Mouse (Mus musculus): ENCODE measurements around the gene Dnlz.

The Dnlz gene

DNA sequence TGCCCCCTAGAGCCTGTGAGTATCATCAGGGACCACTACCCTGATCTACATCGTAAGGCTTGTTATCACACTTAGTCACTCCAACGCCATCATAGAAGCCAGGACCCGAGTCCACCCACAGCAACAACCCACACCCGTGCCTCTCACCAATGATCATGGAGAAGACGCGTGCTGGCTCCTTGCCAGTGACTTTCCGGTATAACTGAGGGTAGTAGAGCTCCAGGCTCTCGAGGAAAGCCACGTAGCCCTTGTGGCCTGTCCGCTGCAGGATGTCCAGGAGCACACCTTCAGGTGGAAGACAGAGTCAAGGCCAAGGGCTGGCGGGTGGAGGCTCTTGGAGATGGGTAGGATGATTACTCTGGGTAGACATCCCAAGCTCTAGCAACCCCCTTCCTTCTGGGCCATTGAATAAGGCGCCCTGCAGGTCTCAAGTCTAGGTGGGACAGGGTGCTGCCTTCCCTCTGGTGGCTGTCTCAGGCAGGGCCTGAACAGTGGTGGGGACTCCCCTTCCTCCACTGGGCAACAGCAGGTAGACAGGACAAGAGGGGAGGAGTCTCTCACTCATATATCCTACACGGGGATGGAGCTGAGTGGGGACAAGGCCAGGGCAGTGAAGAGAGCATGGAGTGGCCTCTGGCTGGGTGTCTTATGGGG is 6.9 kb upstream of the Dnlz start:
- DNase-seq (ENCODE audit: extremely low read depth, low read depth, low spot score), result no peak

DNA sequence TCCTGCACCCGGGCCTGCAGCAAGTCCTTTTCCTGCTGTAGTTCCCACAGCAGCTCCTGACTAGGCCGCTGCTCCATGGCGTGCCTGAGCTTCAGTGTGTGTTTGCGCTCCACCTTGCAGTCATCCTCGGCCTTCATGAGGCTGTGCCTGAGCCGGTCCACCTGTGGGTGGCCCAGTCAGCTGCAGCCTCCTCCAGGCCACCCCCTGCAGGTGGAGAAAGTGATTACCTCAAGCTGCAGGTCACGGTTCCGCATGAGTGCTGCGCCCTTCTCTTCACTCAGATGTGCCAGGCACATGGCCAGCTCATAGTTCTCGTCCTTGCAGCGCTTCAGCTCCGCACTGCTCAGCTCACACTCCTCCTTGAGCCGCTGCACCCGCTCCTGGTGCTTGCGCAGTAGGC is 5.6 kb upstream of the Dnlz start:
- no peak for DNase-seq (ENCODE audit: extremely low read depth, low read depth, low spot score)

DNA sequence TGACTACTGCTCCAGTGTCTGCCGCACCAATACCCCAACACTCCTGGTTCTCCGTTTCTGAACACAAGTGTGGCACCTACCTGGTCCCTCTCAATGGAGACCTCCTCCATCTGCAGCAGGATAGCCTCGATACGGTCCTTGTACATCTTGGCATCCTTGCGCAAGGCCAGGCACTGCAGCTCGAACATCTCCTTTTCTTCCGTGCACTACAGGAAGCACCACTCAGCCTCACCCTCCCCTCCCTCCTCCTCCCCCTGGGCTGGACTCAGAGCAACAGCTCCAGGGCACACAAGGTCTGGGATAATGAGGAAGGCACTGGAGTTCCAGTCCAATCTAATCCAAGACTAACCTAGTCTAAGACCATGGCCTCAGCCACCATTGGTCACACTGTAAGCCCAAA is 4.8 kb upstream of the Dnlz start:
- no peak for DNase-seq (ENCODE audit: extremely low read depth, low read depth, low spot score)

DNA sequence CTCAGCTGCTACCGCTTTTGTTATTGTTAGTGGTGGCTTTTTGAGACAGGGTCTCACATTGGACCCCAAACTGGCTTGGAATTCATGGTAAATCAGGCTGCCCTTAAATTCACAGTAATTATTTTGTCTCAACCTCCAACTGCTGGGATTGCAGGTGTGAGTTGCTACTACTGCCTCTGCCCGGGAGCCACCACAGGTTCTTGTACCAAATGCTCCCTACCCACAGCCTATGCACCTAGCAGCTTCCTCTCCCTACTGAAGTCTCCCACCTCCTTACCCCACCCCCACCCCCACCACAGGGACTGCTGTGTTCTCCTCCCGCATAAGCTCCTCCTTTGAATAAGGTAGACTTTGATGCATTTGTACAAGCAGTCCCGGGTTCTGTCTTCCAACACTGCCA is 4.3 kb upstream of the Dnlz start:
- DNase-seq (ENCODE audit: extremely low read depth, low read depth, low spot score), result no peak

DNA sequence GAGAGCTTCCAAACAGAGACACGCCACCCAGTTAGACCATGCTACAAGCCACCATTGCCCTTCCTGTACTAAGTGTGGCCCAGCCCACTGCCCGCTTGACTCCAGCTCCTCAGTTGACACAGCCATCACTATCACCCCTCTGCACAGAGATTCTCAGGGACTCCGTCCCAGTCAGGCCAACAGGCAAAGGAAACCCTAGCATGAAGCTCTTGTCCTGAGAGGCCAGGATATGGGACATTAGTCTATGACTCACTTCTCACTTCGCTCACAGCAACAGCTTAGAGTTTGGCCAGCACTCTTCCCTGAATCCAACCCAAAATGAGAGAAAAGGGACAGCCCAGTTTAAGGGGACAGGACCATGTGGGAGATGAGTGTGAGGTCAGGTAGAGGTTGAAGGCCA is 2.5 kb upstream of the Dnlz start:
- no peak for DNase-seq (ENCODE audit: extremely low read depth, low read depth, low spot score)

DNA sequence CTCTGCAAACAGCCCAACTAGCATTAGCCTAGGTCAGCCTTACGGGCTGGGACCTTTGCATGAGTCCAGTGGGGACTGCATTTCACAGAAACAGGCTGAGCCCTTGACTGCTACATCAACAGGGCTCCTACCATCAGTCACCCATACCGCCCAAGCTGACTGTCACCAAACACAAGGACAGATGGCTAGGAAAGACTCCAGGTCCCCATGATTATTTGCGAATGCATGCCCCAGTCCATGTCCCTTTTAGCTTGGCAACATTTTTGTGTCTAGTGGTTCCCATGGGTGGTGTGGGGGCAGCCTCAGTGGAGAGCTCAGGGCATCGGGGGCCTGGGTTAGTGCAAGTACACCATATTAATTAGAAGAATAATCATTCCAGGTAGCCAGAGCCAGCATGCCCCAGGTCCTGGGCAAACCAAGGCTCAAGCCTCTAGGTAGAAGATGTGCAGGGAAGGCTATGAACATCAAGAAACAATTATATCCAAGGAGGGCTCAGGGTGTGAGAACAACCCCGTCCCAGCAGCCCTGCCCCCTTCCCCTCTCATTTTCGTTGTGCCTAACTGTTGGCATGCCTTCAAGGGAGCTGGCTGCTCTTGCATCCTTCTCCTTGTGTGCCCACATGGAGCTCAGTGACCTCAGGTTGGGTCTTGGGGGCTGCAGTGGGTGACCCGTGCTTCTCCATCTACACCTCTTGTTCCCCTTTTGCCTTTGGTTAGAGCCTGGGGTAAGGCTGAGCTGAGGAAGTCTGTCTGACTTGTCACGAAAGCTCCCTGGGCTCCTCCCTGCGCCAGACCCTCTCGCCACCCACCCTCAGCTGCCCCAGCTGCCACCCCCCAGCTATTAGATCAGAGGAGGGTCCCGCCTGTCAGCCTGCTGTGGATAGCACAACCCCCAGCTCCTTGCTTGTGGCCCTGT is 1.4 kb upstream of the Dnlz start:
- no peak for DNase-seq (ENCODE audit: extremely low read depth, low read depth, low spot score)

DNA sequence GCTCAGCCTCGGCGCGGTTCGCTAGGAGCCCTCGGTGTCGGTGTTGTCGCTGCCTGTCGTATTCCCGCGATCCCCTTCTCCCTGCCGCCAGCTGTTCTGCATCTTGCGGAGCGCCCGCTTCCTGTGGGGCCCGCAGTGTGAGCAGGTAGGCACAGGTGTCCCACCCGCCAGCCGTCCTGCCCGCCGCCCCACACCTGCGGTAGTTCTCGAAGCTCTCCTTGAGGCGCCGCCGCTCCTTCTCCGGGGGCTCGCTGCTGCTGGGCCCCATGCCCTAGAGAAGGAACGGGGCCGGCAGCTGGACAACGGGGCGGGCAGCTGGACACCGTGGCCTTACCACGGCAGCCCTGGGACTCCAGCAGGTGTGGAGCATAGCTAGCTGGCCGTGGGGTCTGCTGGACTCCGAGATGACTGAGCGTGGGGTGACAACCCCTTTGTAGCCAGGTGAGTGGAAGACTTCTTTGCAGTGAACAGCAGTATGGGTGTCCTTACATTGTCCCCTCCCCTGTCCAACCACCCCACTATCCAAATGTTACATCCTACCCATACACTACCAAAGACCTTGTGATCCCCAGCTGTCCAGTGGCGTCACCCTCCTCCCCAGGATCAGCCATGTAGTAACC is 491 bp upstream of the Dnlz start:
- no peak for DNase-seq (ENCODE audit: extremely low read depth, low read depth, low spot score)

DNA sequence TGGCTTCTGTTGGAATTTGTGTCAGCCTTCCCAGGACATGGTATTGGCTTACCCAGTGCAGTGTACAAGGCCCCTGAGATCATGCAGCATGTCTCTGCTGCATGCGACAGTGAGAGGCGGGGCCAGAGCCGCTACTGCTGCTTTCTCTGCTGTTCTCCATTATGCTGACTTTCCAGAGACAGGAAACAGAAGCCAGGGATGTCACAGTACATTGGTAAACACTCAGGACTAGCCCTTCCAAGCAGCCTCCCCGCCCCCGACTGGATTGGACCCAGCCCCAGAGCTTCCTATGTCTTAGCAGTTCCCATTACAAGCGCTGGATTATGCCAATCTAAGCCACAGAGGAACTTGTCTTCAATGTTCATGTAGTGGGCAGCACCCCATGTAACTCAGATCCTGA is 3.7 kb downstream of the Dnlz start:
- DNase-seq (ENCODE audit: extremely low read depth, low read depth, low spot score), result no peak

DNA sequence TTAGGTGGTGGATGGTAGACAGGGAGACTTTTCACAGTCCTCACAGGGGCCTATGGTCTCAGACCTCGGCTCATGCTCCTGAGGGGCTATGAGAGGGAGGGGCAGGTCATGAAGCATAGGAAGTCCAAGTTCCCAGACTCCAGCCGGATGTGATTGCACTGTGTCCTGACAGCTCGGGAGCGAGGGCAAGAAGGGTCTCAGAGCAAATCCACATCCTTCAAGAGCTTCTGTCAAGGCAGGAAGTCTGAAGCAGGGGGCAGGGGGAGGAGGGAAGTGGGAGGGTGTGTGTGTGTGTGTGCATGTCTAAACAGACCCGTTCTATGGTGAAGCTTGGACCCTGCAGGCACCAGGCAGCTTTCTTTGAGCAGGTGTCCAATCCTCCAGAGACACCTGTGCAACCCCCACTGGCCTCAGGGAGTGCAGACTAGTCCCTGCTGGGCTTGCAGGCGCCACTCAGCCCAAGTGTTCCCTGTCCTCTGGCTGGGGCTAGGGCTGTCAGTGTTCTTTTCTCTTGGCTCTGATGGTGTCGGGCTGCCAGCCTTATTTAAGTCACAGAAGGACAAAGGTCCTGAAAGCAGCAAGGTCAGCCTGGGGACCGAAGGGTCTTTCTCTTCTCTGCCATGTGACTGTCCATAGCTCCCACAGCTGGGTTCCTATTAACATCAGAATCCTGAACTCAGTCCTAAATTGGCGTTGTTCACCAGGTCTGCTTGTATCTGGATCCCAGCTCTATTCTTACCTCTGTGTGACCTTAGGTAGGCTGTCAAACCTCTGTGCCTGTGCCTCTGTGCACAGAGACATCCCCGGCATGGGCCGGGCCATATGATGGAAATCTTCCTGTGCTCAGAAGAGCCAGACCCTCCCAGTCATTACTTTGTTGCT is 9.1 kb downstream of the Dnlz start:
- no peak for DNase-seq (ENCODE audit: extremely low read depth, low read depth, low spot score)

DNA sequence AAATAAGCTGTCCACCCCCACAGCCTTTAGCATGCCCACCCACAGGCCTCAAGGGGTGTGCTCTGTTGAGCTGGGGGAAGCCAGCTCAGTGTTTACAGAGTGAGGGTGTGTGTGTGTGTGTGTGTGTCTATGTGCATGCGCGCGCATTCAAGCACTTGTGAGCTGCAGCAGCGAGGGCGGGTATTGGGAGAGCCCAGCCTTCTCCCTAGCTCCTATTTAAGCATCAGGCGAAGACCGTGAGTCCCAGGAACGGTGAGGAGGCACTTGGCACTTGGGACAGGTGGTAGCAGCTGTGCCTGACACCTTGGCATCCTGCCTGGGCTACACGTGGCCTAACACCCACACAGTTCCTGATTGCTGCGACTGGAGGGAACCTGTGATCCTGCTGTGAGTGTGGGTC is 9.9 kb downstream of the Dnlz start:
- DNase-seq (ENCODE audit: extremely low read depth, low read depth, low spot score), result no peak

DNA sequence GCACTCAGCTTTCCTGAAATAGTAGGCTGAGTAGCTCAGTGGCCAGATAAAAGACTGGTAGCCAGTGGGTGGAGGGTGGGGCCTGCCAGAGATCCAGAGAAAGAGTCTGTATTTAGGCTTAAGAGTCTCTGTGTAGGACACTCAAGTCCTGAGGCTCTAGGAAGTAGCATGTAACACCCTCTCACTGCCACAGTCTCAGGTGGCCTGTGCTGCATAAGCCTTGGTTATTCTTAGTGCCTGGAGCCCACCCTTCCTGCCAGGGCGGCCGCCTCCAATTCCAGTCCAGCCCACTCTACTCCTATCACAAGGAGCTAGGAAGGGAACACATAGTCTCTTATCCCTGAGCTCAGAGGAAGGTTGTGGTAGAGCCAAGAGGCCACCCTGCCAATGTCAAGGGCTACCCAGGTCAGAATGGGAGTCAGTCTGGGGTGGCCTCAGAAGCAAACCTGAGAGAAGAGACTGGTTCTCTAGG is 10.4 kb downstream of the Dnlz start:
- DNase-seq (ENCODE audit: extremely low read depth, low read depth, low spot score), result no peak

DNA sequence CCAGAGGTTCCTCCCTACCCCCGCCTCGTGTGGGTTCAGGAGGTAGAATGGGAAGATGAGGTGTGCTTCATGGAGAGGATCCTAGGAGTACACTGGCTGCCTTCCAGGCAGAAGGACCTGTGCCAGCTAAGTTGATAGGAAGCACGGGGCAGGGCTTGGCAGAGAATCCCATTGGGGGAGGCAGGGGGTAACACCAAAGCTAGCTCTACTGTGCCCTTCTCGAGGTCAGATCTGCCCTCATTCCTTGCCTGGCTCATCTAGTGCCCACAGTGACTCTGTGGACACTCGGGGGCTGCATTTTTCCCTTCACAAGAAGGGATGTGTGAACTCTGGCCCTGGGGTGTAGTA is 12.7 kb downstream of the Dnlz start:
- no peak for DNase-seq (ENCODE audit: extremely low read depth, low read depth, low spot score)

DNA sequence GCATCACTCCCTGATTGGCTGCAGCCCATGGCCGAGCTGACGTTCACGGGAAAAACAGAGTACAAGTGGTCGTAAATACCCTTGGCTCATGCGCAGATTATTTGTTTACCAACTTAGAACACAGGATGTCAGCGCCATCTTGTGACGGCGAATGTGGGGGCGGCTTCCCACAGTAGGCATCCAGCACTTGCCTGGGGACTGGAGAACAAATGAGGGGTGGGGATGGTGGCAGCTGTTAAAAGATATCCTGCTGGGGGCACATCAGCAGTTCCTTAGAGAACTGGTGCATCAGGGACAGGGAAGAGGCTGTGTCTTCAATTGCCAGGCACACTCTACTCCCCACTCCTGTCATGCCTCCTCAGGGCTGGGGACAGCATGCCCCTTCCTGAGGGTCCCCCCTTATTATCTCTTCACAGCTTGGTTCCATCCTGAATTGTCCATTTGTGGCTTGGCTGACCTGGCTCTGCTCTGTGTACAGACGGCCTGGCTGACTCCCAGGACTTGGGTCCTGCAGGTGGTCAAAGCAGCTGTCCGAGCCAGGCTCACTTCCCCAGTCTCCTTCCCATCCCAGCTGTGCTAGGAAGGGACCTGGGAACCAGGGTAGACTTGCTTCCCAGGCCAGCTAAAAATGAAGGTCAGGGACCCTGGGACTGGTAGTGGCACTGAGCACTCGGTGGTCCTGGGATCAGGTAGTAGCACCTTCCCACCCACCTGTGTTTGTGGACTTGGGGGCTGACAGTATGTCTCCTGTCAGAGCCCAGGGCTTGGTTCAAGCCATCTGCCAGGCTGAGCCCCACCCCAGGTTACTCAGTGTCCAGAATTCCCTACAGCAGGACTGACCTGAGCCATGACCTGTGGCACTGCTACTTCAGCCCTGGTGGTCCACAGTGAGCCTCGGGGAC is 13.4 kb downstream of the Dnlz start:
- no peak for DNase-seq (ENCODE audit: extremely low read depth, low read depth, low spot score)

DNA sequence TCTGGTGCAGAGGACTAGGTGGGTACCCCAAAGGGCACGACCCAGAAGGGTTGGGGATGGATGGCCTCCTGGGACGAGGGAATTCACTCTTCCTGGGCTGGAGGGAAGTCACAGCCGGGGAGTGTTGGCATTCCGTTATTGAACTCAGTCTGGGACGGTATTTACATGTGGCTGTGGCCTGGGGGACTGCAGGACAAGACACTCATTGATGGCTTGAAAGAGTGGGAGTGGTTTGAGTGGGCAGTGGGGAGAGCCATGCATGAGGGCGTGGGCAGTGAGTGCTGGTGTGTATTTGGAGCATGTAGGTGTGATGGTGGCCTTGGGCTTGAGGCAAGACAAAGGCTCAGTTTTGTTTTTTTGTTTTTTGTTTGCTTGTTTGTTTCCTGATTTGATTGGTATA is 21.2 kb downstream of the Dnlz start:
- no peak for DNase-seq (ENCODE audit: extremely low read depth, low read depth, low spot score)

DNA sequence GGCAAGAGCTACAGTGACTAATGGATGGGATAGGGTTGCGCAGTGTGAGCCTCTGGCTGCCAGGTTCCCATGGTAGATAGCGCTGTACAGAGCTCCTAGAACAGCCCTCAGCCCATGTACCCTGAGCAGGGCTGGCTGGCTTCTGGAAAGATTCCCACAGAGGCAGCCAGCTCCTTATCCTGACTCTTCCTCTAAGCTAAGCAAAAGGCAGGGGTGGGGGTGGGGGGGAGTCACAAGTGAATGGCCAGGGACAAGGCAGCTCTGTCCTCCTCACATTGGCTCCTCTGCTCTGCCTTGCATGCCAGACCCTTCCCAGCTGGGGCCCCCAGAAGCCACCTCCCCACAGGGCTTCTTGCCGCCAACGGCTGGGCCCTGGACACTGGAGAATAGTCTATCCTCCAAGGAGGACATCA is 21.8 kb downstream of the Dnlz start:
- no peak for DNase-seq (ENCODE audit: extremely low read depth, low read depth, low spot score)

DNA sequence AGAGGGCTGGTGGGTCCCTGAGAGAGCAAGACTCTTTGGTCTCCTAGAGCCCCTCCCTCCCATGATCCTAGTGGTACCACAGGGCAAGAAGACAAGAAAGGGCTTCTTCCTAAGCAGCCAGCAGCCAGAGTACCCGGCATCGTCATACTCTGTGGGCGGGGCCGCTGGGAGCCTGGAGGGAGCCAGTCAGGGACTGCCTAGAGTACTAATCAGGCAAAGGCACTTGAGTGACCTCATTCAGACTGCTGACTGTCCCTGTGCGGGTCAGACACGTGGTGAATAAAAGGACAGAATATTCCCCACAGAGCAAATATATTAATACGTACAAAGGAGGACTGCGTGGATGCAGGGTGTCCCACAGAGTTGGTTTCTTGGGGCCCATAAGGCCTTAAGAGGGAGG is 22.5 kb downstream of the Dnlz start:
- DNase-seq (ENCODE audit: extremely low read depth, low read depth, low spot score), result no peak

DNA sequence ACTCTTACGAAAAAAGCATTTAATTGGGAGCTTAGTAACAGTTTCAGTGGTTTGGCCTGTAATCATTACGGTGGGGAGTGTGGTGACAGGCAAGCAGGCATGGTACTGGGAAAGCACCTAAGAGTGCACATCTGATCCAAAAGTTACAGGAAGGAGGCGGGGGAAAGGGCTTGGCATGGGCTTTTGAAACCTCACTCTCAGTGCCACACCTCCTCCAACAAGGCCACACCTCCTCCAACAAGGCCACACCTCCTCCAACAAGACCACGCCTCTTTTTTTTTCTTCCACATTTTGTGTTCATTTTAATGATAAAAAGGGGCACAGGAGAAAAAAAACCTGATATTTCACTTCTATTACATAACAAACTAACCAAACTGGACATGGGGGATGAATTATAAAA is 24.1 kb downstream of the Dnlz start:
- DNase-seq (ENCODE audit: extremely low read depth, low read depth, low spot score), result no peak

DNA sequence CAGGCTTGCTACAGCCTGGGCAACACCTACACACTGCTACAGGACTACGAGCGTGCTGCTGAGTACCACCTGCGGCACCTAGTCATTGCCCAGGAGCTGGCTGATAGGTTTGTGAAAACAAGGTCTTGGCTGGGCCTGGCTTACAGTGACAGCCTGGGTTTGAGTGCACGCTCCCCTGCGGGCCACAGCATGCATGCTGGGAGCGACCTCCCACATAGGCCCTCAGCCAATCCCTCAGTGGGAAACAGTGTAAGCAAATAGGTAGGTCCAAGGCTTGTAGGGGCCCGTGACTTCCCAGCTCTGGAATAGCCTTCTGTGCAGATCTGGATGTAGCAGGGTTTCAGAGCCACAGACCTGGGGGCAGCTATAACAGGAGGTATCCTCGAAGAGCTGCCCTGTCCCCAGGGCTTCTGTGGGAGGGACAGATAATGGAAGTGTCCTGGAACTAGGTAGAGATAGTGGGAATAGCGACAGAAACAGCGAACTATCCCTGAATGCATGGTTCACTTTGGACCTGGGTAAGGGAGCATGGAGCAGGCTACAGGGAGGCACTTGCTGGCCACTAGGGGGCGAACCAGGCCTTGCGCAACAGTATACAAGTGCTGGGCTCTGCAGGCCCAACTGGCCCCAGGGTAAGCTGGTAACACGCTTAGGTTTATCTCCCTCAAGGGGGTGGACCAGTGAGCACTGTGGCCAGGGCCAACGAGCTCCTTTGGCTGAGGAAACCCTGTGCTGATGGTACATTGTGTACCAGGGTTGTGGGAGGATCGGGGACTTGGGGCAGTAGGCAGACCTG is 26.3 kb downstream of the Dnlz start:
- peak; percentile 69 for DNase-seq (ENCODE audit: extremely low read depth, low read depth, low spot score)

DNA sequence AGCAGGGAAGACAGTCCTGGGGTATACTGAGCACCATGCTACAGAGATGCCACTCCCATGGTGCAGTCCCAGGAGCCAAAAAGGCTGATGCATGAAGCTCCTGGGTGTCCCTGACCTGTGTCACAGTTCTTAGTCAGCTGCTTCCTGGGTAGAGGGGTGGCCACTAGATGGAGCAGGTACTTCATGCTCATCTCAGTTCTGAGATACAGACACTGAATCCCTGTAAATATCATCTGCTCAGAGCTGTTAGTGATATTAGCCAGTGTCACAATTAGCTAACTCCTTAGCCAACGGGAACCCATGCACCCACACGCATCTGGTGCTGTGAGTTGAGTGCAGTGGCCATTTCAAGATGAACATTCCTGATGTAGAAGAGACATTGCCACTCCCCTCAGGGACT is 27.0 kb downstream of the Dnlz start:
- DNase-seq (ENCODE audit: extremely low read depth, low read depth, low spot score), result no peak
